12 mouse cellular contexts compared by ENCODE assay signal in the genomic region with DNA sequence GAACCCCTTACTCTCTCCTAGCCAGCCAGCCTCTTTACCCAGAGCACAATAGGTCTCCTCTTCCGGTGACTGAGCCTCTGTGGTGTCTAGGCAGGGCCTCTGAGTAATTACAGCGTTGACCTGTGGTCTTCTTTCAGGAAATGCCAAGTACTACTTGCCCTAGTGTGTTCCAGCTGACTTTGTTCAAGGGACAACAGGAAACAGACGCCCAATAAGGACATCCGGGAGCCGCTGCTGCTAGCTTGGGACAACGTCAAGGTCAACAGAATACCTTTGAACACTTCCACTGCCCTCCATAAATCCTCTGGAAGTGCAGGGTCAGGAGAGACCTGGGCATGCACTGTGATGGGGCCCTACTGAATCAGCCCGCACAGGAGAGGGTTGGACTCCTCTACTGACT. TPM values are rescaled to one million over a fixed set of nuclear protein-coding genes. Genes with fewer than 3 reads are reported as not detected.
A peak's percentile ranks its signal among the peaks of the same experiment; 100 is the strongest.
DNase-seq lines count a peak whose midpoint lies in the region; ATAC-seq lines count a peak whose summit lies in the region.
"Had no signal": no experiment of that assay in that cellular context is flagged by ENCODE, and none has a peak within 500 bp of the region (broad histone marks: within the 10 kb centered on the region; RNA-seq: fewer than 3 reads in every experiment).

No protein-coding gene starts in this region.

- no peaks in the 10 kb centered on the region for H3K27me3 ChIP-seq in liver, embryonic 15.5 days
- H3K27me3 ChIP-seq in kidney, embryonic 16.5 days (ENCODE audit: insufficient read depth, low read length): no peaks in the 10 kb centered on the region
- H3K27me3 ChIP-seq: hindbrain, embryonic 15.5 days had no signal

- H3K4me2 ChIP-seq in liver, embryonic 15.5 days: no peak overlapping the region
- no peak overlapping the region for H3K4me2 ChIP-seq in kidney, embryonic 16.5 days (replicated peaks; ENCODE audit: low read depth, low read length)
- H3K4me2 ChIP-seq: hindbrain, embryonic 15.5 days had no signal

- DNase-seq in liver: no peak
- peak; percentile 69 to 71 for DNase-seq in adrenal gland, postnatal 36 days
- DNase-seq in mesoderm, embryonic 11.5 days (ENCODE audit: low read depth, low spot score): peak; percentile 24
- no peak for DNase-seq in gastrocnemius, postnatal 4 days (ENCODE audit: low spot score in 2 of 2)
- DNase-seq: cerebellum, adult 2 months; gastrocnemius, postnatal 10 days had no signal

- ATAC-seq in liver, embryonic 15.5 days (ENCODE audit: insufficient read depth): peak; percentile 18; the same call in 1 of the 2 replicates
- ATAC-seq in kidney, embryonic 16.5 days (ENCODE audit: low FRiP score, low TSS enrichment): peak; percentile 85
- ATAC-seq in monocyte, adult 5-6 weeks (replicated peaks; ENCODE audit: insufficient number of reproducible peaks, low FRiP score, low TSS enrichment, poor library complexity, severe bottlenecking): no peak

- no peaks in the 10 kb centered on the region for H3K4me1 ChIP-seq in liver, embryonic 15.5 days (replicated peaks)
- H3K4me1 ChIP-seq in kidney, embryonic 16.5 days (ENCODE audit: insufficient read depth, low read length): peaks cover 7% of the 10 kb centered on the region; the same call in 1 of the 2 replicates
- H3K4me1 ChIP-seq: hindbrain, embryonic 15.5 days had no signal

- WGBS in liver, embryonic 15.5 days (ENCODE audit: insufficient replicate concordance): 12% methylated on average over 7 of the region's 7 CpGs
- 17% methylated on average over 7 of the region's 7 CpGs for WGBS in kidney, embryonic 16.5 days

- no peaks in the 10 kb centered on the region for H3K9me3 ChIP-seq in liver, embryonic 15.5 days (replicated peaks)
- no peaks in the 10 kb centered on the region for H3K9me3 ChIP-seq in kidney, embryonic 16.5 days (ENCODE audit: low read length)
- H3K9me3 ChIP-seq: hindbrain, embryonic 15.5 days had no signal

- H3K9ac ChIP-seq in liver, embryonic 15.5 days: no peak overlapping the region
- H3K9ac ChIP-seq in kidney, embryonic 16.5 days (replicated peaks; ENCODE audit: low read length): no peak overlapping the region
- H3K9ac ChIP-seq: hindbrain, embryonic 15.5 days had no signal

- H3K4me3 ChIP-seq in liver, embryonic 15.5 days (replicated peaks): no peak overlapping the region
- H3K4me3 ChIP-seq in kidney, embryonic 16.5 days (ENCODE audit: low read length): no peak overlapping the region
- H3K4me3 ChIP-seq: erythroblast, embryonic 14.5 days; hindbrain, embryonic 15.5 days had no signal

- no peak overlapping the region for H3K27ac ChIP-seq in liver, embryonic 15.5 days (replicated peaks)
- peak overlapping the region; percentile 30; the same call in 1 of the 2 replicates for H3K27ac ChIP-seq in kidney, embryonic 16.5 days (ENCODE audit: low read length)
- H3K27ac ChIP-seq: hindbrain, embryonic 15.5 days had no signal

- no peaks in the 10 kb centered on the region for H3K36me3 ChIP-seq in liver, embryonic 15.5 days (replicated peaks)
- no peaks in the 10 kb centered on the region for H3K36me3 ChIP-seq in kidney, embryonic 16.5 days (ENCODE audit: insufficient read depth, low read length)
- H3K36me3 ChIP-seq: hindbrain, embryonic 15.5 days had no signal

RNA-seq across cellular contexts. Expression of a gene that starts 21.2 kb away (rescaled TPM):
- polyA plus RNA-seq in liver, embryonic 15.5 days (2015; fragmentation: Nextera tagmentation; extraction: Ambion mirVana): not detected in 2 replicates
- not detected for total RNA-seq in adrenal gland, postnatal 36 days (2021)
- polyA plus RNA-seq in kidney, embryonic 16.5 days (2015; fragmentation: Nextera tagmentation; extraction: Ambion mirVana): not detected in 2 replicates
- total RNA-seq in monocyte, adult 5-6 weeks (2017): not detected in 3 replicates
- total RNA-seq in gastrocnemius, postnatal 4 days (2021): not detected
- total RNA-seq: gastrocnemius, postnatal 10 days had no signal
- polyA plus RNA-seq: erythroblast, embryonic 14.5 days; hindbrain, embryonic 15.5 days; testis, adult 2 months had no signal

RNA-seq across cellular contexts. Expression of a gene that starts 35.8 kb away (rescaled TPM):
- 2.9 and 3.2 TPM in 2 replicates for polyA plus RNA-seq in liver, embryonic 15.5 days (2015; fragmentation: Nextera tagmentation; extraction: Ambion mirVana)
- 10 to 100 TPM; 24.9 to 34.7 TPM for total RNA-seq in adrenal gland, postnatal 36 days (2021)
- polyA plus RNA-seq in kidney, embryonic 16.5 days (2015; fragmentation: Nextera tagmentation; extraction: Ambion mirVana): 56.7 and 79.2 TPM in 2 replicates
- not detected in 3 replicates for total RNA-seq in monocyte, adult 5-6 weeks (2017)
- total RNA-seq in gastrocnemius, postnatal 4 days (2021): 100 to 1,000 TPM; 226 to 268 TPM
- polyA plus RNA-seq: erythroblast, embryonic 14.5 days had no signal

RNA-seq across cellular contexts. Expression of a gene that starts 53.1 kb away (rescaled TPM):
- not detected in 2 replicates for polyA plus RNA-seq in liver, embryonic 15.5 days (2015; fragmentation: Nextera tagmentation; extraction: Ambion mirVana)
- total RNA-seq in adrenal gland, postnatal 36 days (2021): not detected
- polyA plus RNA-seq in kidney, embryonic 16.5 days (2015; fragmentation: Nextera tagmentation; extraction: Ambion mirVana): 0.10 and 0.20 TPM in 2 replicates
- not detected in 3 replicates for total RNA-seq in monocyte, adult 5-6 weeks (2017)
- total RNA-seq in gastrocnemius, postnatal 4 days (2021): 1 to 10 TPM; 2.0 TPM
- polyA plus RNA-seq: erythroblast, embryonic 14.5 days; testis, adult 2 months had no signal

Comparison
In these comparisons a context has a peak if more than half of its experiments do, and no peak if none do; other contexts are left out.
1. DNase-seq: peak in adrenal gland, postnatal 36 days (2 of 2) and mesoderm, embryonic 11.5 days (single experiment); none in liver (single experiment) and gastrocnemius, postnatal 4 days (0 of 2).
2. RNA of a gene that starts 35.8 kb away (total RNA-seq): 226 to 268 TPM in gastrocnemius, postnatal 4 days and 24.9 to 34.7 TPM in adrenal gland, postnatal 36 days; not detected in monocyte, adult 5-6 weeks; every median in the first group is over 10 times any median in the second.